Mouse (Mus musculus): ENCODE data around the gene Hist1h2ak. TPM values are rescaled to one million over a fixed set of nuclear protein-coding genes. Genes with fewer than 3 reads are reported as not detected.
"Not testable (repeated sequence)": the region's sequence is repeated elsewhere in the genome, so short reads cannot be mapped to it uniquely, and the experiment has no call there.

Gene Hist1h2ak
- total RNA-seq, 2 experiments from 2014 or later = 13.2 to 18.7 TPM

- DNase-seq = no peak
Observed at GRCm38 (mm10) chr13:21755707-21756106, 2.1 kb upstream of the Hist1h2ak start.

GRCm38 (mm10) chr13:21754294-21755001 is 821 bp upstream of the Hist1h2ak start:
- DNase-seq = not testable (repeated sequence)

- DNase-seq = no peak
Observed at GRCm38 (mm10) chr13:21753051-21753523, 540 bp downstream of the Hist1h2ak start.

GRCm38 (mm10) chr13:21752356-21752755 is 1.3 kb downstream of the Hist1h2ak start:
- no peak for DNase-seq

GRCm38 (mm10) chr13:21751827-21752226 is 1.8 kb downstream of the Hist1h2ak start:
- no peak for DNase-seq

GRCm38 (mm10) chr13:21751417-21751816 is 2.2 kb downstream of the Hist1h2ak start:
- DNase-seq = no peak

- DNase-seq = peak; percentile 90 to 91
Observed at GRCm38 (mm10) chr13:21750159-21751017, 3.2 kb downstream of the Hist1h2ak start, which contains the start of gene Hist1h4k. Gene Hist1h4k (minus strand): TSS chr13:21750505.

- DNase-seq = no peak
Observed at GRCm38 (mm10) chr13:21749387-21750158, 4.1 kb downstream of the Hist1h2ak start.

- DNase-seq = no peak
Observed at GRCm38 (mm10) chr13:21745006-21745405, 8.6 kb downstream of the Hist1h2ak start.

GRCm38 (mm10) chr13:21734906-21735767 is 18.5 kb downstream of the Hist1h2ak start, which contains the start of gene Hist1h4j:
Gene Hist1h4j (plus strand): TSS chr13:21735064.
- DNase-seq = peak; percentile 69 to 71

- DNase-seq = peak; percentile 55 to 67
Observed at GRCm38 (mm10) chr13:21734010-21734905, 19.4 kb downstream of the Hist1h2ak start.

GRCm38 (mm10) chr13:21733466-21733865 is 20.2 kb downstream of the Hist1h2ak start:
- no peak for DNase-seq

- no peak for DNase-seq
Observed at GRCm38 (mm10) chr13:21729544-21729943, 24.1 kb downstream of the Hist1h2ak start.

- no peak for DNase-seq
Observed at GRCm38 (mm10) chr13:21727948-21728572, 25.6 kb downstream of the Hist1h2ak start.

- DNase-seq = no peak
Observed at GRCm38 (mm10) chr13:21722993-21723836, 30.4 kb downstream of the Hist1h2ak start.

- DNase-seq = no peak
Observed at GRCm38 (mm10) chr13:21722373-21722925, 31.2 kb downstream of the Hist1h2ak start.

GRCm38 (mm10) chr13:21721757-21722372 is 31.8 kb downstream of the Hist1h2ak start, which contains the start of gene Hist1h2bm:
Gene Hist1h2bm (plus strand): TSS chr13:21722044.
- peak; percentile 54 to 56 for DNase-seq
